Mouse (Mus musculus) E14TG2a.4 (cell line): ENCODE data around the gene Top3b.
A peak's percentile ranks its signal among the peaks of the same experiment; 100 is the strongest.

ENCODE experiments used
- CTCF ChIP-seq: conservative IDR thresholded peaks from 2 replicates; pipeline ENCODE4 v1.5.1; 2014; ENCODE audit warnings: low read length
- NANOG ChIP-seq: IDR thresholded peaks from 2 replicates; pipeline ENCODE4 v1.6.1; 2014; ENCODE audit warnings: borderline replicate concordance, low read length, mixed read lengths
- POU5F1 ChIP-seq: IDR thresholded peaks from 2 replicates; pipeline ENCODE4 v1.6.1; 2014; ENCODE audit warnings: low read length, borderline replicate concordance

- TF ChIP-seq CTCF = no peak
- 0 out of 2 replicates have a peak, but pooled peaks have one; percentile 40 for TF ChIP-seq POU5F1
- TF ChIP-seq NANOG = peak; percentile 69
These were observed 45.1 kb upstream of the Top3b start for GRCm38 (mm10) chr16:16825476-16825875.
